Mouse (Mus musculus) olfactory bulb, adult 2 months (tissue): ENCODE measurements around the gene 1810037I17Rik.

Experiments
- CTCF ChIP-seq: fragments of 200-500 bp; IDR thresholded peaks from 2 replicates; pipeline ENCODE4 v1.5.1; 2012; ENCODE audit warnings: low read depth, mild to moderate bottlenecking, low read length, moderate library complexity; ENCODE audit not compliant: insufficient read depth
- POLR2A ChIP-seq: fragments of 200-500 bp; IDR thresholded peaks from 2 replicates; pipeline ENCODE4 v1.6.1; 2012; ENCODE audit warnings: mild to moderate bottlenecking, low read depth, low read length, moderate library complexity; ENCODE audit not compliant: insufficient read depth

DNA sequence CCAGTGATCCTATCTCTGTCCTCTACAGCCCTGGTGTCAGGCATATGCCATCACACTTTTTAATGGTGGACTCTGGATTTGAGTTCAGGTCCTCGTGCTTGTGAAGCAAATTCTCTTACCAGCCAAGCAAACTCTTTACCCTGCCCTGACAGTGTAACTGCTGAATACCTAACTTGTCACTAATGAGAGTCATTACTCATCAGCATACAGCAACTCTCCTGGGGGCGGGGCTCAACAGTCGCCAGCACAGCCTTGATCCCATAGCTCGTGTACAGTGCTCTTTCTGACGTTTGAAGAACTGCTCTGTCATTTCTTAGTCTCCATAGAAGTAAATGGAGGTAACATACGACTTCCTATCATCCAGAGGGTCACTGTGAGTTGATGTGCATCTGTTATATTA, 25.7 kb upstream of the 1810037I17Rik start:
- TF ChIP-seq POLR2A, result no peak
- TF ChIP-seq CTCF, result no peak
